Mouse (Mus musculus) embryonic facial prominence, embryonic 14.5 days (tissue): Measurements from ENCODE around the gene Sept5. TPM values are rescaled to one million over a fixed set of nuclear protein-coding genes. Genes with fewer than 3 reads are reported as not detected.

Experiments
- ATAC-seq: fragments of 200-750 bp; cut with Nextera tagmentation; 2 replicates; pipeline ENCODE4 v1.8.0; 2017; ENCODE audit warnings: low read depth, moderate number of reproducible peaks, moderate TSS enrichment
- DNase-seq: peaks from one replicate; pipeline ENCODE4 v3.0.0-alpha.2; 2015; ENCODE audit warnings: low spot score
- H3K27ac ChIP-seq: fragments of 300-500 bp; sonication (generic); replicated peaks from 2 replicates; pipeline ENCODE4 v1.5.1; 2014; ENCODE audit warnings: low read depth, mild to moderate bottlenecking, low read length, moderate library complexity
- H3K27me3 ChIP-seq: fragments of 300-500 bp; sonication (generic); replicated peaks from 2 replicates; pipeline ENCODE4 v1.6.1; 2014; ENCODE audit warnings: low read length; ENCODE audit not compliant: control insufficient read depth, insufficient read depth
- H3K36me3 ChIP-seq: fragments of 300-500 bp; sonication (generic); 2 replicates; pipeline ENCODE4 v1.6.1; 2014; ENCODE audit warnings: low read length, mixed read lengths; ENCODE audit not compliant: control insufficient read depth, insufficient read depth
- H3K4me1 ChIP-seq: fragments of 300-500 bp; sonication (generic); 2 replicates; pipeline ENCODE4 v1.6.1; 2014; ENCODE audit warnings: antibody characterized with exemption, low read length; ENCODE audit not compliant: control insufficient read depth, insufficient read depth
- H3K4me2 ChIP-seq: fragments of 300-500 bp; sonication (generic); 2 replicates; pipeline ENCODE4 v1.6.1; 2014; ENCODE audit warnings: low read depth, mild to moderate bottlenecking, low read length, moderate library complexity, mixed read lengths
- H3K4me3 ChIP-seq: fragments of 300-500 bp; sonication (generic); 2 replicates; pipeline ENCODE4 v1.5.1; 2014; ENCODE audit warnings: low read depth, mild to moderate bottlenecking, low read length
- H3K9ac ChIP-seq: fragments of 300-500 bp; sonication (generic); 2 replicates; pipeline ENCODE4 v1.6.1; 2014; ENCODE audit warnings: low read depth, mild to moderate bottlenecking, low read length, moderate library complexity, mixed read lengths
- H3K9me3 ChIP-seq: fragments of 300-500 bp; sonication (generic); 2 replicates; pipeline ENCODE4 v1.6.1; 2016; ENCODE audit warnings: low read length; ENCODE audit not compliant: control insufficient read depth
- WGBS: fragments of 180-500 bp; shearing (Covaris S2); extraction: QIAGEN DNeasy Blood & Tissue Kit; methylation state at CpG from one replicate; pipeline ENCODE4 v1.1.7; 2014; 5-methylcytosine and 5-hydroxymethylcytosine counted together
- polyA plus RNA-seq: library from polyadenylated mRNA; unstranded; fragments of >200 nt; fragmentation: Nextera tagmentation; extraction: Ambion mirVana; gene quantifications from 2 replicates; pipeline ENCODE4 v1.2.1, GENCODE M21; 2014

Gene Sept5
- polyA plus RNA-seq, 1 experiment from 2014 or later, result 34.1 TPM

GRCm38 (mm10) chr16:18586076-18586905 is 43.5 kb downstream of the Sept5 start:
- DNase-seq, result no peak
- H3K36me3 ChIP-seq, result no peaks in the 10 kb centered on the region
- no peak for ATAC-seq
- H3K4me3 ChIP-seq, result peak overlapping the region; percentile 55
- peaks cover 98% of the 10 kb centered on the region for H3K27me3 ChIP-seq
- H3K27ac ChIP-seq, result peak overlapping the region; percentile 76
- peaks cover 30% of the 10 kb centered on the region for H3K4me1 ChIP-seq
- H3K4me2 ChIP-seq, result peak overlapping the region; percentile 87
- 5% methylated on average over 56 of the region's 83 CpGs for WGBS
- H3K9me3 ChIP-seq, result no peaks in the 10 kb centered on the region
- H3K9ac ChIP-seq, result peak overlapping the region; percentile 75

GRCm38 (mm10) chr16:18585676-18586075 is 44.1 kb downstream of the Sept5 start:
- peaks cover 29% of the 10 kb centered on the region for H3K4me1 ChIP-seq
- no peaks in the 10 kb centered on the region for H3K36me3 ChIP-seq
- peaks cover 98% of the 10 kb centered on the region for H3K27me3 ChIP-seq
- peak overlapping the region; percentile 87 for H3K4me2 ChIP-seq
- no peaks in the 10 kb centered on the region for H3K9me3 ChIP-seq
- peak overlapping the region; percentile 15; the same call in 1 of the 2 replicates for H3K27ac ChIP-seq
- peak overlapping the region; percentile 75 for H3K9ac ChIP-seq
- ATAC-seq (no peak), DNase-seq (no peak)
- 27% methylated on average over 10 of the region's 10 CpGs for WGBS
- peak overlapping the region; percentile 55 for H3K4me3 ChIP-seq

GRCm38 (mm10) chr16:18584901-18585510 is 44.7 kb downstream of the Sept5 start:
- Histone ChIP-seq H3K36me3 (no peaks in the 10 kb centered on the region), H3K9me3 (no peaks in the 10 kb centered on the region), H3K4me2 (peak overlapping the region; percentile 87), H3K4me3 (peak overlapping the region; percentile 55), H3K27me3 (peaks cover 98% of the 10 kb centered on the region), H3K9ac (peak overlapping the region; percentile 75), H3K27ac (no peak overlapping the region), H3K4me1 (peaks cover 28% of the 10 kb centered on the region)
- DNase-seq (no peak), ATAC-seq (no peak)
- 41% methylated on average over 10 of the region's 10 CpGs for WGBS

GRCm38 (mm10) chr16:18583673-18584357 is 45.9 kb downstream of the Sept5 start:
- no peaks in the 10 kb centered on the region for H3K9me3 ChIP-seq
- no peak for DNase-seq
- H3K27me3 ChIP-seq, result peaks cover 95% of the 10 kb centered on the region
- H3K27ac ChIP-seq, result no peak overlapping the region
- H3K4me1 ChIP-seq, result peaks cover 28% of the 10 kb centered on the region
- no peak for ATAC-seq
- WGBS, result 31% methylated on average over 10 of the region's 10 CpGs
- H3K36me3 ChIP-seq, result no peaks in the 10 kb centered on the region
- H3K4me2 ChIP-seq, result peak overlapping the region; percentile 87
- H3K9ac ChIP-seq, result peak overlapping the region; percentile 75
- H3K4me3 ChIP-seq, result peak overlapping the region; percentile 55

GRCm38 (mm10) chr16:18583169-18583568 is 46.6 kb downstream of the Sept5 start:
- Histone ChIP-seq H3K4me1 (peaks cover 28% of the 10 kb centered on the region), H3K27ac (no peak overlapping the region), H3K36me3 (no peaks in the 10 kb centered on the region), H3K9ac (0 out of 2 replicates have a peak overlapping the region, but pooled peaks have one; percentile 47), H3K9me3 (no peaks in the 10 kb centered on the region), H3K4me2 (peak overlapping the region; percentile 87), H3K4me3 (peak overlapping the region; percentile 37), H3K27me3 (peaks cover 89% of the 10 kb centered on the region)
- DNase-seq (no peak), ATAC-seq (no peak)
- WGBS, result 35% methylated on average over 9 of the region's 10 CpGs

GRCm38 (mm10) chr16:18582426-18583148 is 47.2 kb downstream of the Sept5 start:
- DNase-seq (no peak), ATAC-seq (no peak)
- WGBS, result 5% methylated on average over 26 of the region's 67 CpGs
- H3K27me3 ChIP-seq, result peaks cover 83% of the 10 kb centered on the region
- H3K4me1 ChIP-seq, result peaks cover 34% of the 10 kb centered on the region
- no peaks in the 10 kb centered on the region for H3K9me3 ChIP-seq
- H3K4me3 ChIP-seq, result peak overlapping the region; percentile 37
- no peaks in the 10 kb centered on the region for H3K36me3 ChIP-seq
- no peak overlapping the region for H3K27ac ChIP-seq
- H3K9ac ChIP-seq, result peak overlapping the region; percentile 47
- peak overlapping the region; percentile 87 for H3K4me2 ChIP-seq

GRCm38 (mm10) chr16:18581623-18582205 is 48.0 kb downstream of the Sept5 start:
- no peak for DNase-seq
- peak overlapping the region; percentile 87 for H3K4me2 ChIP-seq
- peak overlapping the region; percentile 37 for H3K4me3 ChIP-seq
- H3K36me3 ChIP-seq, result no peaks in the 10 kb centered on the region
- H3K9ac ChIP-seq, result peak overlapping the region; percentile 47
- peaks cover 33% of the 10 kb centered on the region for H3K4me1 ChIP-seq
- no peaks in the 10 kb centered on the region for H3K9me3 ChIP-seq
- H3K27me3 ChIP-seq, result peaks cover 76% of the 10 kb centered on the region
- WGBS, result 2% methylated on average over 29 of the region's 66 CpGs
- no peak for ATAC-seq
- no peak overlapping the region for H3K27ac ChIP-seq
